Mouse (Mus musculus): ENCODE results near the gene Stat2. TPM values are rescaled to one million over a fixed set of nuclear protein-coding genes. Genes with fewer than 3 reads are reported as not detected.
"Not testable (repeated sequence)": the region's sequence is repeated elsewhere in the genome, so short reads cannot be mapped to it uniquely, and the experiment has no call there.

Gene Stat2
- polyA plus RNA-seq, 1 experiment from 2014 or later, result 23.2 TPM

DNA sequence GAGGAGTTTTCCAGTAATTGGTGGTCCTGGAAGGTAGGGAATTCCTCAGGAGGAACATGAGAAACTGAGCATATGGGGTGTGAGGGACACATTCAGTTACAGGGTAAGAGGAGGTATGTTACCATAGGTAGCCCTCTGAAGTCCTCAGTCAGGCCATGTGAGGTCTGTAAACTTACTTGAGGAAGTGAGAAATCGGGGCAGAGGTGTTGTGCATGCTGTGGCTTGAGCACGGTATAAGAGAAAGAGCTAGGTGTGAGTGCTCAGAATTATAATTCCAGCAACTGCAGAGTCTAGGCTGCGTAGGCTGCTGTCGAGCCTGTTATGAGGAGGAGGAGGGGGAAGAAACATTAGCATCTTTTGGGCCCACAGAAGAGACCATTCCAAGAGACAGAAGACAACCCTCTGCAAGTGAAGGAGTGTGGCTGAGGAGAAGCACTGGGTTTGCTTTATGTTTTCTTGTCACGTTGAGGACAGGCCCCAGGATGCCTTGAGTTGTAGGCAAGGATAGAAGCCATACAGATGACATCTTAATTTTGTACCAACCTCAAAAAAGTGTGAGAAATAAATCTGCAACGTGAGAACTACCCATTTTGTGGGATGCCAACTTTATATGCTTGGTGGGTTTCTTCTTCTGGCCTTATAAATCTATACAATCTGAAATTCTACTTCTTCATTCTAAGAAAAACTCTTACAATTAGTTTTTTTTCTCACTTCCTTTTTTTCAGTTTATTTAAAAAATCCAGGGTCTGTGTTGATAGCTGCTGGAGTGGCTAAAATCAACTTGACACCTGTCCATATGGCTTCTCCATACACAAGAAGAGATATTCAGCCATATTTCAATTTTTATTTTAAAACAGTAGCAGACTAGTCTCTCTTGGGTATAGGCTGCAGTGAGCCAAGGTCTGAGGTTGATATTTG lies 6.7 kb upstream of the Stat2 start:
- no peak for TF ChIP-seq CTCF (IDR thresholded peaks at IDR 0.05; ENCODE audit: low read depth)
- no peaks in the 10 kb centered on the region for H3K27me3 ChIP-seq (replicated peaks; ENCODE audit: control insufficient read depth, insufficient read depth, low read length)
- no peak overlapping the region for H3K4me3 ChIP-seq (ENCODE audit: low read depth, low read length)
- H3K27ac ChIP-seq (ENCODE audit: low read depth, low read length), result no peak overlapping the region
- no peaks in the 10 kb centered on the region for H3K36me3 ChIP-seq (ENCODE audit: control insufficient read depth, insufficient read depth)
- no peaks in the 10 kb centered on the region for H3K4me1 ChIP-seq (replicated peaks; ENCODE audit: control insufficient read depth, insufficient read depth, low read length)
- 80% methylated on average over 6 of the region's 6 CpGs for WGBS
- no peak overlapping the region for H3K9ac ChIP-seq (ENCODE audit: low read depth, low read length)
- H3K9me3 ChIP-seq (ENCODE audit: control insufficient read depth), result no peaks in the 10 kb centered on the region
- no peak overlapping the region for H3K4me2 ChIP-seq (replicated peaks; ENCODE audit: low read depth)
- ATAC-seq, result no peak

DNA sequence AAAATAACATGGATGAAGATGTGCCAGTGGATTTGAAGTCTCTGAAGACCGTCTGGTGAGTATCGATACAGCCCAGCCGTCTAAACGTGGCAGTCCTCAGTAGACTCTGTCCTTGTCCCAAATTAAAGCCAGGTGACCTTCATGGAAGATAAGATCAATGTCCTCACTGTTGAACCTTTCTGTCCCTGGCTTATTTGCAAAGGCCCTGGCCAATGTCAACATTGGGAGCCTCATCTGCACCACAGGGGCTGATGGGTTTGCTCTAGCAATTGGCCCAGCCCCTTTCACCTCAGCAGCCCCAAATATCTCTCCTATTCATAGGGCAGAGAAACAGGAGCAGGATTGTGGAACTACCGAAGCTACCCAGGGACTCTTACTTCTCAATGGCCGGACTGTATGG lies 2.0 kb upstream of the Stat2 start, which contains the start of gene Apof:
Apof (plus strand) TSS at position 301 of the 400 bp plus-strand sequence.
- TF ChIP-seq CTCF (IDR thresholded peaks at IDR 0.05; ENCODE audit: low read depth), result no peak
- no peaks in the 10 kb centered on the region for H3K4me1 ChIP-seq (replicated peaks; ENCODE audit: control insufficient read depth, insufficient read depth, low read length)
- H3K27ac ChIP-seq (ENCODE audit: low read depth, low read length), result no peak within 1 kb of the TSS
- H3K36me3 ChIP-seq (ENCODE audit: control insufficient read depth, insufficient read depth), result no peaks in the 10 kb centered on the region
- no peak within 1 kb of the TSS for H3K9ac ChIP-seq (ENCODE audit: low read depth, low read length)
- peak within 1 kb of the TSS; percentile 77; the same call in 1 of the 2 replicates for H3K4me3 ChIP-seq (ENCODE audit: low read depth, low read length)
- no peak for ATAC-seq
- 67% methylated on average over 6 of the region's 6 CpGs for WGBS
- H3K4me2 ChIP-seq (replicated peaks; ENCODE audit: low read depth), result 0 out of 2 replicates have a peak within 1 kb of the TSS, but pooled peaks have one; percentile 65
- H3K9me3 ChIP-seq (ENCODE audit: control insufficient read depth), result no peaks in the 10 kb centered on the region
- no peaks in the 10 kb centered on the region for H3K27me3 ChIP-seq (replicated peaks; ENCODE audit: control insufficient read depth, insufficient read depth, low read length)

DNA sequence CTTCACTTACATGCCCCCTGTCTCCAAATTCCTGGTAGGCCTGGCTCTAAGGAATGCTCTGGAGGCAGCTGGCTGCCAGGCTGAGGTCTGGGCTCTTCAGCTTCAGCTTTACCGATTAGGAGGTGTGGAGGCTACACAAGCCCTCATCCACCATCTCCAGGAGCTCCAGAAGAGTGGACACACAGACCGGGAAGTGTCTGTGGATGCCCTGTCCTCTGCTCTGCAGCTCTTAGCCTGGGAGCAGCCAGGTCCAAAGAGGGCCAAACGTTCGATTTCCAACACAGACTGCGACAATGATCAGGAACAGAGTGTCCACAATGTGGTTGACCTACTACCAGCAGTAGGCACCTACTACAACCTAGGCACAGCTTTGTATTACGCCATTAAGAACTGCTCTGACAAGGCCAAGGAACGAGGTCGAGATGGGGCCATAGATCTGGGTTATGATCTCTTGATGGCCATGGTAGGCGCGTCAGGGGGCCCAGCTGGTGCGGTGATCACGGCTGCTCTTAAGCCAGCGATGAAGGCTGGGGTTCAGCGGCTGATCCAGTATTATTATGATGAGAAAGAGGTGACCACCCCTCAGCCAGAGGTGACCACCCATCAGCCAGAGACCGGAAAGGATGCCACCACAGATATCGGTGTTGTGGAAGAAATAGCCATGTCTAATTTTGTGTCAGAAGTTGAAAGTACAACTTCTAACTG lies 1.0 kb upstream of the Stat2 start:
- no peaks in the 10 kb centered on the region for H3K4me1 ChIP-seq (replicated peaks; ENCODE audit: control insufficient read depth, insufficient read depth, low read length)
- ATAC-seq, result no peak
- peak overlapping the region; percentile 31; the same call in 1 of the 2 replicates for H3K9ac ChIP-seq (ENCODE audit: low read depth, low read length)
- no peaks in the 10 kb centered on the region for H3K9me3 ChIP-seq (ENCODE audit: control insufficient read depth)
- no peaks in the 10 kb centered on the region for H3K27me3 ChIP-seq (replicated peaks; ENCODE audit: control insufficient read depth, insufficient read depth, low read length)
- H3K4me3 ChIP-seq (ENCODE audit: low read depth, low read length), result peak overlapping the region; percentile 77
- TF ChIP-seq CTCF (IDR thresholded peaks at IDR 0.05; ENCODE audit: low read depth), result no peak
- H3K36me3 ChIP-seq (ENCODE audit: control insufficient read depth, insufficient read depth), result no peaks in the 10 kb centered on the region
- WGBS, result 73% methylated on average over 16 of the region's 16 CpGs
- peak overlapping the region; percentile 65 for H3K4me2 ChIP-seq (replicated peaks; ENCODE audit: low read depth)
- no peak overlapping the region; the same call in 1 of the 2 replicates for H3K27ac ChIP-seq (ENCODE audit: low read depth, low read length)

DNA sequence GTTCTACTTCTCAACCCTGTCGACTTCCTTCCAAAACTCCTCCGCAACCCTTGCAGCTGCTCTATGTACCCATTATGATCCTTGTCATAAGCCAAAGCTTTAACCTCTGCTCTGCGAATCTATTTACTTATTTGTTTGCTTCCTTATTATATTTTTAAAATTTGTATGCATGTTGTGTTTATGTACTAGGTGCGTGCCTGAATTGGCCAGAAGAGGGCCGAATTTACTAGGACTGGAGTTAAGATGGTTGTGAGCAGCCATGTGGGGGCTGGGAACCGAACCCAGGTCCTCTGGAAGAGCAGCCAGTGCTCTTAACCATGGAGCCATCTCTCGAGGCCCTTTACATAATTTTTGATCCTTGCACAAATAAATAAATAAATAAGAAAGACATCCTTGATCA lies 507 bp downstream of the Stat2 start:
- WGBS, result 38% methylated on average over 7 of the region's 7 CpGs
- H3K27me3 ChIP-seq (replicated peaks; ENCODE audit: control insufficient read depth, insufficient read depth, low read length), result no peaks in the 10 kb centered on the region
- H3K4me3 ChIP-seq (ENCODE audit: low read depth, low read length), result peak overlapping the region; percentile 77
- peak overlapping the region; percentile 58 for H3K9ac ChIP-seq (ENCODE audit: low read depth, low read length)
- peak overlapping the region; percentile 65 for H3K4me2 ChIP-seq (replicated peaks; ENCODE audit: low read depth)
- peak; percentile 41 for TF ChIP-seq CTCF (IDR thresholded peaks at IDR 0.05; ENCODE audit: low read depth)
- no peak for ATAC-seq
- H3K4me1 ChIP-seq (replicated peaks; ENCODE audit: control insufficient read depth, insufficient read depth, low read length), result no peaks in the 10 kb centered on the region
- H3K36me3 ChIP-seq (ENCODE audit: control insufficient read depth, insufficient read depth), result no peaks in the 10 kb centered on the region
- no peaks in the 10 kb centered on the region for H3K9me3 ChIP-seq (ENCODE audit: control insufficient read depth)
- peak overlapping the region; percentile 76; the same call in 1 of the 2 replicates for H3K27ac ChIP-seq (ENCODE audit: low read depth, low read length)

DNA sequence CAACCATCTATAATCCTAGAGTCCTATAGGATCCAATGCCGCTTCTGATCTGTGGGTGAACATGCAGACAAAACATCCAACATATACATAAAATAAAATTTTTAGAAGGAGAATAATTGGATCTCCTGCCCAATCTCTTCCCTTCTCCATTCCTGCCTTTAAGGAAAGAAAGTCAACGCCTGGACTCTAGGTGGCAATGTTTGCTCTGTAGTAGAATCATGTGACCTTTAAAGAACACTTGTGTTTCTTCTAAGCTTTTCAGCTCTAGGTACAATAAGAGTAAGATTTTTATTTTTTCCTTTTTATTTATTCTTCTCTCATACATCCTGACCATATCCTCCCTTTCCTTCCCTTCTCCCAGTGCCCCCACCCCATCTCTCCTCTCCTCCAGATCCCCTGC lies 1.5 kb downstream of the Stat2 start:
- H3K36me3 ChIP-seq (ENCODE audit: control insufficient read depth, insufficient read depth), result peaks cover 6% of the 10 kb centered on the region; the same call in 1 of the 2 replicates
- ATAC-seq, result no peak
- TF ChIP-seq CTCF (IDR thresholded peaks at IDR 0.05; ENCODE audit: low read depth), result peak; percentile 71
- peak overlapping the region; percentile 77; the same call in 1 of the 2 replicates for H3K4me3 ChIP-seq (ENCODE audit: low read depth, low read length)
- H3K4me2 ChIP-seq (replicated peaks; ENCODE audit: low read depth), result peak overlapping the region; percentile 65
- WGBS, result 55% methylated on average over 2 of the region's 2 CpGs
- H3K4me1 ChIP-seq (replicated peaks; ENCODE audit: control insufficient read depth, insufficient read depth, low read length), result no peaks in the 10 kb centered on the region
- no peaks in the 10 kb centered on the region for H3K27me3 ChIP-seq (replicated peaks; ENCODE audit: control insufficient read depth, insufficient read depth, low read length)
- H3K9me3 ChIP-seq (ENCODE audit: control insufficient read depth), result no peaks in the 10 kb centered on the region
- no peak overlapping the region for H3K27ac ChIP-seq (ENCODE audit: low read depth, low read length)
- H3K9ac ChIP-seq (ENCODE audit: low read depth, low read length), result no peak overlapping the region

DNA sequence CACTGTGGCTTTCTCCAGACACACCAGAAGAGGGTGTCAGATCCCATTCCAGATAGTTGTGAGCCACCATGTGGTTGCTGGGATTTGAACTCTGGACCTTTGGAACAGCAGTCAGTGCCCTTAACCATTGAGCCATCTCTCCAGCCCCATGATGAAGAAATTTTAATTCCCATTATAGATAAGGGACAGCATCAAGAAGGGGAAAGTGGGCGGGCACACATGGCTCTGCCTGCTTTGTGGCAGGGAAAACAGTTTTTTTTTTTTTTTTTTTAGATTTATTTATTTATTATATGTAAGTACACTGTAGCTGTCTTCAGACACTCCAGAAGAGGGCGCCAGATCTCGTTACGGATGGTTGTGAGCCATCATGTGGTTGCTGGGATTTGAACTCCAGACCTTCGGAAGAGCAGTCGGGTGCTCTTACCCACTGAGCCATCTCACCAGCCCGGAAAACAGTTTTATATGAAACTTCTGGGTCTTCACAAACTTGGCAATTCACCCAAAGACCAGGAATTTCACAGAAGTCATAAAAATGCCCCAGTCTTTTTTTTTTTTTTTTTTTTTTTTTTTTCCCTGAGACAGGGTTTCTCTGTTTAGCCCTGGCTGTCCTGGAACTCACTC lies 2.6 kb downstream of the Stat2 start:
- not testable (repeated sequence) for H3K27ac ChIP-seq (ENCODE audit: low read depth, low read length); H3K4me3 ChIP-seq (ENCODE audit: low read depth, low read length); H3K9me3 ChIP-seq (ENCODE audit: control insufficient read depth); ATAC-seq; H3K27me3 ChIP-seq (replicated peaks; ENCODE audit: control insufficient read depth, insufficient read depth, low read length); H3K9ac ChIP-seq (ENCODE audit: low read depth, low read length); H3K4me1 ChIP-seq (replicated peaks; ENCODE audit: control insufficient read depth, insufficient read depth, low read length)
- Histone ChIP-seq H3K4me2 (replicated peaks; ENCODE audit: low read depth) (peak overlapping the region; percentile 65; the same call in 1 of the 2 replicates), H3K36me3 (ENCODE audit: control insufficient read depth, insufficient read depth) (peaks cover 14% of the 10 kb centered on the region; the same call in 1 of the 2 replicates)
- WGBS, result 94% methylated on average over 4 of the region's 7 CpGs

DNA sequence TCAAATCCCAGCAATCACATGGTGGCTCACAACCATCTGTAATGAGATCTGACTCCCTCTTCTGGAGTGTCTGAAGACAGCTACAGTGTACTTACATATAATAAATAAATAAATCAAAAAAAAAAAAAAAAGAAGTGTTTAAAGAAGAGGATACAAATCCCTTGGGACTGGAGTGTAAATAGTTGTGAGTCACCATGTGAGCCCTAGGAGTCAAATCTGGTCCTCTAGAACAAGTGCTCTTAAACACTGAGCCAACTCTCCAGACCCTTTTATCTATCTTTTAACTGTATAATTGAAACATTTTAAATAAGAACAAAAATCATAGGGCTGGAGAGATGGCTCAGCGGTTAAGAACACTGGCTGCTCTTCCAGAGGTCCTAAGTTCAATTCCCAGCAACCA lies 5.0 kb downstream of the Stat2 start:
- peaks cover 37% of the 10 kb centered on the region for H3K36me3 ChIP-seq (ENCODE audit: control insufficient read depth, insufficient read depth)
- not testable (repeated sequence) for H3K4me3 ChIP-seq (ENCODE audit: low read depth, low read length); H3K4me1 ChIP-seq (replicated peaks; ENCODE audit: control insufficient read depth, insufficient read depth, low read length); H3K27ac ChIP-seq (ENCODE audit: low read depth, low read length); ATAC-seq; H3K9ac ChIP-seq (ENCODE audit: low read depth, low read length); H3K27me3 ChIP-seq (replicated peaks; ENCODE audit: control insufficient read depth, insufficient read depth, low read length); H3K4me2 ChIP-seq (replicated peaks; ENCODE audit: low read depth); H3K9me3 ChIP-seq (ENCODE audit: control insufficient read depth)
- 89% methylated on average over 1 of the region's 1 CpGs for WGBS

Data from intestine, postnatal 0 days (tissue).